Mouse (Mus musculus): ENCODE results near the gene Mrps6. TPM values are rescaled to one million over a fixed set of nuclear protein-coding genes. Genes with fewer than 3 reads are reported as not detected.

Mrps6 gene
- polyA plus RNA-seq, 1 experiment from 2014 or later: 61.2 TPM

- no peak for ATAC-seq (ENCODE audit: low read depth)
- Histone ChIP-seq H3K9ac (ENCODE audit: low read length) (no peak overlapping the region), H3K9me3 (ENCODE audit: control insufficient read depth, low read length) (peaks cover 5% of the 10 kb centered on the region; the same call in 1 of the 2 replicates), H3K4me2 (ENCODE audit: low read depth, low read length) (no peak overlapping the region), H3K4me3 (ENCODE audit: low read length) (no peak overlapping the region), H3K27me3 (ENCODE audit: control insufficient read depth, insufficient read depth, low read depth, low read length) (no peaks in the 10 kb centered on the region), H3K36me3 (ENCODE audit: control insufficient read depth, insufficient read depth, low read length) (no peaks in the 10 kb centered on the region), H3K4me1 (replicated peaks; ENCODE audit: control insufficient read depth, insufficient read depth, low read length) (no peaks in the 10 kb centered on the region), H3K27ac (ENCODE audit: low read length) (no peak overlapping the region)
- WGBS: 70% methylated on average over 5 of the region's 5 CpGs
These were observed 69.6 kb downstream of the Mrps6 start for GRCm38 (mm10) chr16:92127666-92128065.

- Histone ChIP-seq H3K4me2 (ENCODE audit: low read depth, low read length) (no peak overlapping the region), H3K9ac (ENCODE audit: low read length) (no peak overlapping the region), H3K27me3 (ENCODE audit: control insufficient read depth, insufficient read depth, low read depth, low read length) (no peaks in the 10 kb centered on the region), H3K9me3 (ENCODE audit: control insufficient read depth, low read length) (peaks cover under 1% of the 10 kb centered on the region; the same call in 1 of the 2 replicates), H3K4me3 (ENCODE audit: low read length) (no peak overlapping the region), H3K27ac (ENCODE audit: low read length) (no peak overlapping the region), H3K4me1 (replicated peaks; ENCODE audit: control insufficient read depth, insufficient read depth, low read length) (no peaks in the 10 kb centered on the region), H3K36me3 (ENCODE audit: control insufficient read depth, insufficient read depth, low read length) (no peaks in the 10 kb centered on the region)
- ATAC-seq (ENCODE audit: low read depth): no peak
- 85% methylated on average over 8 of the region's 8 CpGs for WGBS
These were observed 71.8 kb downstream of the Mrps6 start for GRCm38 (mm10) chr16:92129843-92130242.

- H3K9ac ChIP-seq (ENCODE audit: low read length): no peak overlapping the region
- no peak overlapping the region for H3K4me2 ChIP-seq (ENCODE audit: low read depth, low read length)
- ATAC-seq (ENCODE audit: low read depth): no peak
- no peak overlapping the region for H3K27ac ChIP-seq (ENCODE audit: low read length)
- H3K9me3 ChIP-seq (ENCODE audit: control insufficient read depth, low read length): no peaks in the 10 kb centered on the region
- no peaks in the 10 kb centered on the region for H3K36me3 ChIP-seq (ENCODE audit: control insufficient read depth, insufficient read depth, low read length)
- H3K4me3 ChIP-seq (ENCODE audit: low read length): no peak overlapping the region
- H3K27me3 ChIP-seq (ENCODE audit: control insufficient read depth, insufficient read depth, low read depth, low read length): no peaks in the 10 kb centered on the region
- H3K4me1 ChIP-seq (replicated peaks; ENCODE audit: control insufficient read depth, insufficient read depth, low read length): no peaks in the 10 kb centered on the region
- WGBS: 77% methylated on average over 4 of the region's 4 CpGs
These were observed 74.4 kb downstream of the Mrps6 start for GRCm38 (mm10) chr16:92132511-92132910.

GRCm38 (mm10) chr16:92134148-92134764, 76.2 kb downstream of the Mrps6 start:
- ATAC-seq (ENCODE audit: low read depth): no peak
- H3K27me3 ChIP-seq (ENCODE audit: control insufficient read depth, insufficient read depth, low read depth, low read length): no peaks in the 10 kb centered on the region
- H3K27ac ChIP-seq (ENCODE audit: low read length): no peak overlapping the region
- no peaks in the 10 kb centered on the region for H3K9me3 ChIP-seq (ENCODE audit: control insufficient read depth, low read length)
- H3K4me1 ChIP-seq (replicated peaks; ENCODE audit: control insufficient read depth, insufficient read depth, low read length): no peaks in the 10 kb centered on the region
- WGBS: 83% methylated on average over 11 of the region's 11 CpGs
- no peaks in the 10 kb centered on the region for H3K36me3 ChIP-seq (ENCODE audit: control insufficient read depth, insufficient read depth, low read length)
- no peak overlapping the region for H3K4me2 ChIP-seq (ENCODE audit: low read depth, low read length)
- H3K4me3 ChIP-seq (ENCODE audit: low read length): no peak overlapping the region
- no peak overlapping the region for H3K9ac ChIP-seq (ENCODE audit: low read length)

- H3K4me2 ChIP-seq (ENCODE audit: low read depth, low read length): no peak overlapping the region
- no peaks in the 10 kb centered on the region for H3K36me3 ChIP-seq (ENCODE audit: control insufficient read depth, insufficient read depth, low read length)
- H3K4me3 ChIP-seq (ENCODE audit: low read length): no peak overlapping the region
- no peak for ATAC-seq (ENCODE audit: low read depth)
- WGBS: 90% methylated on average over 15 of the region's 15 CpGs
- no peaks in the 10 kb centered on the region for H3K4me1 ChIP-seq (replicated peaks; ENCODE audit: control insufficient read depth, insufficient read depth, low read length)
- H3K9me3 ChIP-seq (ENCODE audit: control insufficient read depth, low read length): no peaks in the 10 kb centered on the region
- H3K27me3 ChIP-seq (ENCODE audit: control insufficient read depth, insufficient read depth, low read depth, low read length): no peaks in the 10 kb centered on the region
- no peak overlapping the region for H3K9ac ChIP-seq (ENCODE audit: low read length)
- H3K27ac ChIP-seq (ENCODE audit: low read length): no peak overlapping the region
These were observed 78.2 kb downstream of the Mrps6 start for GRCm38 (mm10) chr16:92136275-92136674.

GRCm38 (mm10) chr16:92139386-92140261, 81.6 kb downstream of the Mrps6 start:
- H3K4me1 ChIP-seq (replicated peaks; ENCODE audit: control insufficient read depth, insufficient read depth, low read length): no peaks in the 10 kb centered on the region
- no peak overlapping the region for H3K27ac ChIP-seq (ENCODE audit: low read length)
- H3K36me3 ChIP-seq (ENCODE audit: control insufficient read depth, insufficient read depth, low read length): no peaks in the 10 kb centered on the region
- no peak overlapping the region for H3K9ac ChIP-seq (ENCODE audit: low read length)
- no peaks in the 10 kb centered on the region for H3K27me3 ChIP-seq (ENCODE audit: control insufficient read depth, insufficient read depth, low read depth, low read length)
- H3K9me3 ChIP-seq (ENCODE audit: control insufficient read depth, low read length): no peaks in the 10 kb centered on the region
- no peak for ATAC-seq (ENCODE audit: low read depth)
- WGBS: 65% methylated on average over 15 of the region's 15 CpGs
- no peak overlapping the region for H3K4me3 ChIP-seq (ENCODE audit: low read length)
- no peak overlapping the region for H3K4me2 ChIP-seq (ENCODE audit: low read depth, low read length)

GRCm38 (mm10) chr16:92140328-92140727, 82.3 kb downstream of the Mrps6 start:
- 70% methylated on average over 9 of the region's 9 CpGs for WGBS
- H3K4me2 ChIP-seq (ENCODE audit: low read depth, low read length): no peak overlapping the region

GRCm38 (mm10) chr16:92141021-92141420, 83.0 kb downstream of the Mrps6 start:
- H3K9ac ChIP-seq (ENCODE audit: low read length): no peak overlapping the region
- 94% methylated on average over 12 of the region's 12 CpGs for WGBS
- no peak for ATAC-seq (ENCODE audit: low read depth)
- no peaks in the 10 kb centered on the region for H3K9me3 ChIP-seq (ENCODE audit: control insufficient read depth, low read length)
- no peak overlapping the region for H3K27ac ChIP-seq (ENCODE audit: low read length)
- no peaks in the 10 kb centered on the region for H3K4me1 ChIP-seq (replicated peaks; ENCODE audit: control insufficient read depth, insufficient read depth, low read length)
- H3K36me3 ChIP-seq (ENCODE audit: control insufficient read depth, insufficient read depth, low read length): no peaks in the 10 kb centered on the region
- H3K27me3 ChIP-seq (ENCODE audit: control insufficient read depth, insufficient read depth, low read depth, low read length): no peaks in the 10 kb centered on the region
- no peak overlapping the region for H3K4me2 ChIP-seq (ENCODE audit: low read depth, low read length)
- no peak overlapping the region for H3K4me3 ChIP-seq (ENCODE audit: low read length)

More at GRCm38 (mm10) chr16:92140328-92140727, 82.3 kb downstream of the Mrps6 start:
- Histone ChIP-seq H3K4me1 (replicated peaks; ENCODE audit: control insufficient read depth, insufficient read depth, low read length) (no peaks in the 10 kb centered on the region), H3K27ac (ENCODE audit: low read length) (no peak overlapping the region), H3K9me3 (ENCODE audit: control insufficient read depth, low read length) (no peaks in the 10 kb centered on the region), H3K27me3 (ENCODE audit: control insufficient read depth, insufficient read depth, low read depth, low read length) (no peaks in the 10 kb centered on the region), H3K4me3 (ENCODE audit: low read length) (no peak overlapping the region), H3K36me3 (ENCODE audit: control insufficient read depth, insufficient read depth, low read length) (no peaks in the 10 kb centered on the region), H3K9ac (ENCODE audit: low read length) (no peak overlapping the region)
- ATAC-seq (ENCODE audit: low read depth): no peak

GRCm38 (mm10) chr16:92142426-92143012, 84.4 kb downstream of the Mrps6 start:
- Histone ChIP-seq H3K36me3 (ENCODE audit: control insufficient read depth, insufficient read depth, low read length) (no peaks in the 10 kb centered on the region), H3K4me2 (ENCODE audit: low read depth, low read length) (no peak overlapping the region), H3K4me1 (replicated peaks; ENCODE audit: control insufficient read depth, insufficient read depth, low read length) (no peaks in the 10 kb centered on the region), H3K27ac (ENCODE audit: low read length) (no peak overlapping the region), H3K9me3 (ENCODE audit: control insufficient read depth, low read length) (no peaks in the 10 kb centered on the region), H3K27me3 (ENCODE audit: control insufficient read depth, insufficient read depth, low read depth, low read length) (no peaks in the 10 kb centered on the region), H3K4me3 (ENCODE audit: low read length) (no peak overlapping the region), H3K9ac (ENCODE audit: low read length) (no peak overlapping the region)
- ATAC-seq (ENCODE audit: low read depth): no peak
- 70% methylated on average over 9 of the region's 9 CpGs for WGBS
